Mouse (Mus musculus) lung, adult 2 months (tissue): Measurements from ENCODE around the gene Tcea2.

Experiments used
- CTCF ChIP-seq: fragments of 200-500 bp; IDR thresholded peaks from 2 replicates; pipeline ENCODE4 v1.5.1; 2011; ENCODE audit warnings: mild to moderate bottlenecking, low read length, control low read depth; ENCODE audit not compliant: insufficient read depth
- POLR2A ChIP-seq: fragments of 200-500 bp; IDR thresholded peaks from 2 replicates; pipeline ENCODE4 v1.6.1; 2011; ENCODE audit warnings: low read depth, mild to moderate bottlenecking, control low read depth, low read length, borderline replicate concordance; ENCODE audit errors: extremely low read depth

DNA sequence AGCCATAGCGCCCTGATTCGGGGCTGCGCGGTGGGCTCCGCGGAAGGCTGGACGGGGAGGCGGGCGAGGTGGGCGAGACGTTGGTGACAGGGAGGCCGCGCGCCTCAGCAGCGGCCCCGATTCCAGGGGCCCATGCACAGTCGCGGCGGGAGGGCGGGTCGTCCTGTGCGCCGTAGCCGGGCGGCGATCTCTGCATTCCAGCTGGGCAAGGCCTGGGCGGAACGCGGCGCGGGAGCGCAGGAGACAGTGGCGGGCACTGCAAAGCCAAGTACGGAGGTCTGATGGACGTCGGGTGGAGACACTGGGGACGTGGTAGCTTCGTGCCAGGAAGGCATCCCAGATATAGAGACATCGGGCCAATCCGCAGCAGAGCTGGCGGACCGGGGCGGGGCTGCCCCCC, 8.8 kb upstream of the Tcea2 start, which contains the start of gene Sox18:
- no peak for TF ChIP-seq CTCF
- TF ChIP-seq POLR2A, result peak; percentile 99
